Mouse (Mus musculus): ENCODE data around the gene Lyrm1.

- no peak for TF ChIP-seq CTCF (IDR thresholded peaks at IDR 0.05; ENCODE audit: low read depth)
- TF ChIP-seq EP300 (optimal IDR thresholded peaks at IDR 0.05): no peak
Measured at GRCm38 (mm10) chr7:119875776-119876440, 19.8 kb upstream of the Lyrm1 start.
